Mouse (Mus musculus) gastrocnemius, adult 2 months (tissue): ENCODE measurements around the gene Tldc1. TPM values are rescaled to one million over a fixed set of nuclear protein-coding genes. Genes with fewer than 3 reads are reported as not detected.

ENCODE experiments used
- DNase-seq: peaks from one replicate; pipeline ENCODE4 v3.0.0; 2022
- H3K27ac ChIP-seq: fragments of 200-600 bp; 2 replicates; pipeline ENCODE4 v1.8.1; 2022; ENCODE audit warnings: mild to moderate bottlenecking
- H3K4me3 ChIP-seq: fragments of 200-600 bp; 2 replicates; pipeline ENCODE4 v1.8.1; 2022; ENCODE audit warnings: mild to moderate bottlenecking, moderate library complexity
- CTCF ChIP-seq: fragments of 200-600 bp; IDR thresholded peaks from 2 replicates; pipeline ENCODE4 v1.8.1; 2022; ENCODE audit warnings: antibody characterized with exemption, mild to moderate bottlenecking, moderate library complexity
- intact Hi-C: fragments of 180-260 bp; cut with DNase I; formaldehyde crosslinking; loops from one replicate; pipeline ENCODE4 v1.15.1; 2025
- total RNA-seq, 2 experiments: library from RNA; stranded (reverse); gene quantifications; 2 replicates each; pipeline ENCODE4 v1.2.3; 2021

Tldc1 gene
- total RNA-seq, 2 experiments from 2014 or later: 3.0 to 3.3 TPM

GRCm38 (mm10) chr8:119794689-119795088 is 16.5 kb upstream of the Tldc1 start:
- no peak overlapping the region for H3K27ac ChIP-seq
- intact Hi-C loops: loop anchor here (5.0 kb wide), 1 partner anchor 43 kb away; no protein-coding TSS in a partner anchor
- no peak overlapping the region for H3K4me3 ChIP-seq
- no peak for TF ChIP-seq CTCF
- no peak for DNase-seq

GRCm38 (mm10) chr8:119791804-119792704 is 13.8 kb upstream of the Tldc1 start:
- H3K27ac ChIP-seq: 0 out of 2 replicates have a peak overlapping the region, but pooled peaks have one; percentile 20
- peak; percentile 48 for DNase-seq
- no peak overlapping the region for H3K4me3 ChIP-seq
- intact Hi-C loops: no loop called here
- no peak for TF ChIP-seq CTCF

GRCm38 (mm10) chr8:119789581-119789980 is 11.4 kb upstream of the Tldc1 start:
- DNase-seq: no peak
- intact Hi-C loops: no loop called here
- Histone ChIP-seq H3K4me3 (no peak overlapping the region), H3K27ac (no peak overlapping the region)
- no peak for TF ChIP-seq CTCF

GRCm38 (mm10) chr8:119788607-119789381 is 10.6 kb upstream of the Tldc1 start:
- no peak for TF ChIP-seq CTCF
- intact Hi-C loops: no loop called here
- Histone ChIP-seq H3K27ac (no peak overlapping the region), H3K4me3 (no peak overlapping the region)
- DNase-seq: no peak

GRCm38 (mm10) chr8:119787341-119787740 is 9.1 kb upstream of the Tldc1 start:
- Histone ChIP-seq H3K27ac (no peak overlapping the region), H3K4me3 (no peak overlapping the region)
- no peak for DNase-seq
- intact Hi-C loops: no loop called here
- no peak for TF ChIP-seq CTCF

GRCm38 (mm10) chr8:119786871-119787270 is 8.7 kb upstream of the Tldc1 start:
- intact Hi-C loops: no loop called here
- H3K4me3 ChIP-seq: no peak overlapping the region
- TF ChIP-seq CTCF: no peak
- no peak for DNase-seq
- H3K27ac ChIP-seq: no peak overlapping the region

- DNase-seq: no peak
- no peak for TF ChIP-seq CTCF
- intact Hi-C loops: no loop called here
- H3K27ac ChIP-seq: no peak overlapping the region
- H3K4me3 ChIP-seq: no peak overlapping the region
Observed at GRCm38 (mm10) chr8:119785764-119786405, 7.7 kb upstream of the Tldc1 start.

- intact Hi-C loops: loop anchor here (5.0 kb wide), 1 partner anchor 143 kb away; no protein-coding TSS in a partner anchor
- Histone ChIP-seq H3K27ac (no peak overlapping the region), H3K4me3 (no peak overlapping the region)
- no peak for TF ChIP-seq CTCF
- no peak for DNase-seq
Observed at GRCm38 (mm10) chr8:119784676-119785075, 6.5 kb upstream of the Tldc1 start.

- no peak for DNase-seq
- no peak overlapping the region for H3K27ac ChIP-seq
- no peak for TF ChIP-seq CTCF
- no peak overlapping the region for H3K4me3 ChIP-seq
- intact Hi-C loops: loop anchor here (5.0 kb wide), 1 partner anchor 143 kb away; no protein-coding TSS in a partner anchor
Observed at GRCm38 (mm10) chr8:119784141-119784574, 5.9 kb upstream of the Tldc1 start.

- no peak overlapping the region for H3K27ac ChIP-seq
- intact Hi-C loops: loop anchor here (5.0 kb wide), 1 partner anchor 144 kb away; no protein-coding TSS in a partner anchor
- TF ChIP-seq CTCF: no peak
- no peak for DNase-seq
- no peak overlapping the region for H3K4me3 ChIP-seq
Observed at GRCm38 (mm10) chr8:119783579-119783978, 5.4 kb upstream of the Tldc1 start.

- Histone ChIP-seq H3K4me3 (no peak overlapping the region), H3K27ac (no peak overlapping the region)
- peak; percentile 85 for DNase-seq
- no peak; the same call in none of the 2 replicates for TF ChIP-seq CTCF
- intact Hi-C loops: loop anchor here (1.0 to 5.0 kb wide), 2 partner anchors 61 to 145 kb away; no protein-coding TSS in a partner anchor
Observed at GRCm38 (mm10) chr8:119782715-119783114, 4.5 kb upstream of the Tldc1 start.
